Mouse (Mus musculus): ENCODE data around the gene Llph.

GRCm38 (mm10) chr10:120270777-120271176 is 43.9 kb downstream of the Llph start:
- TF ChIP-seq TCF12 (IDR thresholded peaks at IDR 0.05; ENCODE audit: insufficient read depth, poor library complexity, severe bottlenecking) (no peak), CEBPB (IDR thresholded peaks at IDR 0.05; ENCODE audit: insufficient read depth, poor library complexity, severe bottlenecking) (no peak), POLR2A (IDR thresholded peaks at IDR 0.05; ENCODE audit: insufficient read length, low read depth) (no peak), E2F4 (IDR thresholded peaks at IDR 0.05; ENCODE audit: insufficient read depth) (no peak), USF1 (IDR thresholded peaks at IDR 0.05; ENCODE audit: low read depth) (no peak), POLR2AphosphoS2 (IDR thresholded peaks at IDR 0.05; ENCODE audit: insufficient read length, low read depth) (no peak), REST (IDR thresholded peaks at IDR 0.05; ENCODE audit: insufficient read depth, insufficient read length) (no peak), TCF3 (IDR thresholded peaks at IDR 0.05; ENCODE audit: insufficient read length, low read depth) (no peak), MAX (IDR thresholded peaks at IDR 0.05; ENCODE audit: low read depth) (no peak), MYOG (IDR thresholded peaks at IDR 0.05; ENCODE audit: control insufficient read depth in 1 of 3, insufficient read depth in 1 of 3, insufficient read length in 2 of 3, low read depth in 2 of 3) (no peak), MYOD1 (IDR thresholded peaks at IDR 0.05; ENCODE audit: control insufficient read depth in 1 of 3, insufficient read length in 2 of 3, low read depth in 2 of 3) (no peak)
